Mouse (Mus musculus) heart, adult 2 months (tissue): Measurements from ENCODE around the gene Arap1.

ENCODE experiments used
- CTCF ChIP-seq: fragments of 200-600 bp; IDR thresholded peaks from 2 replicates; pipeline ENCODE4 v1.8.1; 2022; ENCODE audit warnings: antibody characterized with exemption, mild to moderate bottlenecking, moderate library complexity
- POLR2A ChIP-seq: fragments of 200-500 bp; IDR thresholded peaks from 2 replicates; pipeline ENCODE4 v1.6.1; 2011; ENCODE audit warnings: mild to moderate bottlenecking, low read depth, low read length, control low read depth; ENCODE audit not compliant: insufficient read depth

- TF ChIP-seq POLR2A (no peak), CTCF (no peak)
These were observed 95.2 kb downstream of the Arap1 start for GRCm38 (mm10) chr7:101443093-101443492.
